20 mouse cellular contexts compared by ENCODE assay signal in genomic region chr14:121958041-121958750, GRCm38 (mm10). TPM values are rescaled to one million over a fixed set of nuclear protein-coding genes. Genes with fewer than 3 reads are reported as not detected.
DNase-seq lines count a peak whose midpoint lies in the region; ATAC-seq and TF ChIP-seq lines count a peak whose summit lies in the region.
"Had no signal": no experiment of that assay in that cellular context is flagged by ENCODE, and none has a peak within 500 bp of the region (broad histone marks: within the 10 kb centered on the region; RNA-seq: fewer than 3 reads in every experiment).

No protein-coding gene starts in this region.

- no peak overlapping the region for H3K4me3 ChIP-seq in heart, embryonic 10.5 days
- H3K4me3 ChIP-seq in bone marrow macrophage, adult 2 months (ENCODE audit: insufficient read depth, low read length): no peak overlapping the region
- H3K4me3 ChIP-seq in forebrain, embryonic 16.5 days (replicated peaks; ENCODE audit: low read length): no peak overlapping the region
- H3K4me3 ChIP-seq: embryonic facial prominence, embryonic 15.5 days; erythroblast, embryonic 14.5 days; forebrain, embryonic 10.5 days; hindbrain, embryonic 13.5 days had no signal

- peak; percentile 24 for DNase-seq in heart, embryonic 10.5 days (ENCODE audit: low spot score)
- no peak for DNase-seq in heart, adult 9 months (ENCODE audit: low spot score in 2 of 2)
- peak; percentile 58 for DNase-seq in CD4-positive helper T cell, adult 2 months (ENCODE audit: low read depth, low spot score)
- peak; percentile 40 for DNase-seq in splenic B cell, adult 2 months (ENCODE audit: low read depth, low spot score)
- DNase-seq: adrenal gland, adult 2 months; adrenal gland, postnatal 25 days; embryo, embryonic 11 days; gastrocnemius, postnatal 14 days had no signal

- no peaks in the 10 kb centered on the region for H3K9me3 ChIP-seq in heart, embryonic 10.5 days
- H3K9me3 ChIP-seq in forebrain, embryonic 16.5 days (ENCODE audit: control insufficient read depth, low read length): no peaks in the 10 kb centered on the region
- H3K9me3 ChIP-seq: embryonic facial prominence, embryonic 15.5 days; forebrain, embryonic 10.5 days; hindbrain, embryonic 13.5 days had no signal

- no peak for TF ChIP-seq POLR2A in bone marrow macrophage, adult 2 months (IDR thresholded peaks at IDR 0.05; ENCODE audit: borderline replicate concordance, low read depth, low read length)

- no peaks in the 10 kb centered on the region for H3K36me3 ChIP-seq in heart, embryonic 10.5 days
- peaks cover 16% of the 10 kb centered on the region for H3K36me3 ChIP-seq in splenic B cell, adult 2 months (ENCODE audit: control insufficient read depth, insufficient read depth, low read length, poor library complexity, severe bottlenecking)
- no peaks in the 10 kb centered on the region for H3K36me3 ChIP-seq in forebrain, embryonic 16.5 days (ENCODE audit: control insufficient read depth, insufficient read depth)

- ATAC-seq in forebrain, embryonic 16.5 days: no peak
- ATAC-seq: forebrain, embryonic 14.5 days; hindbrain, postnatal 0 days; Patski had no signal

- no peak overlapping the region for H3K4me2 ChIP-seq in forebrain, embryonic 16.5 days (ENCODE audit: low read length)
- H3K4me2 ChIP-seq: embryonic facial prominence, embryonic 15.5 days; hindbrain, embryonic 13.5 days had no signal

- no peaks in the 10 kb centered on the region for H3K27me3 ChIP-seq in heart, embryonic 10.5 days (ENCODE audit: insufficient read depth, poor library complexity, severe bottlenecking)
- H3K27me3 ChIP-seq in splenic B cell, adult 2 months (ENCODE audit: control insufficient read depth, insufficient read depth, low read length, poor library complexity, severe bottlenecking): no peaks in the 10 kb centered on the region
- no peaks in the 10 kb centered on the region for H3K27me3 ChIP-seq in forebrain, embryonic 16.5 days (replicated peaks; ENCODE audit: control insufficient read depth, insufficient read depth, low read length)
- H3K27me3 ChIP-seq: CH12.LX; embryonic facial prominence, embryonic 15.5 days; hindbrain, embryonic 13.5 days; Patski had no signal

- 77% methylated on average over 3 of the region's 3 CpGs for WGBS in heart, embryonic 10.5 days
- WGBS in forebrain, embryonic 16.5 days: 81% methylated on average over 3 of the region's 3 CpGs

- H3K4me1 ChIP-seq in heart, embryonic 10.5 days: peaks cover 27% of the 10 kb centered on the region
- H3K4me1 ChIP-seq in bone marrow macrophage, adult 2 months (ENCODE audit: control insufficient read depth, insufficient read depth, low read length): peaks cover 58% of the 10 kb centered on the region
- H3K4me1 ChIP-seq in forebrain, embryonic 16.5 days (replicated peaks; ENCODE audit: control insufficient read depth, insufficient read depth, low read length): no peaks in the 10 kb centered on the region
- H3K4me1 ChIP-seq: embryonic facial prominence, embryonic 15.5 days; forebrain, embryonic 10.5 days had no signal

- H3K27ac ChIP-seq in heart, embryonic 10.5 days: no peak overlapping the region
- peak overlapping the region; percentile 65 for H3K27ac ChIP-seq in bone marrow macrophage, adult 2 months (ENCODE audit: insufficient read depth, low read depth, low read length)
- no peak overlapping the region for H3K27ac ChIP-seq in forebrain, embryonic 16.5 days (ENCODE audit: low read length)
- H3K27ac ChIP-seq: embryonic facial prominence, embryonic 15.5 days; forebrain, embryonic 10.5 days; hindbrain, embryonic 13.5 days; hindbrain, postnatal 0 days had no signal

- no peak for TF ChIP-seq CTCF in bone marrow macrophage, adult 2 months (IDR thresholded peaks at IDR 0.05; ENCODE audit: low read depth, low read length)

- H3K9ac ChIP-seq in forebrain, embryonic 16.5 days (replicated peaks; ENCODE audit: low read depth, low read length): no peak overlapping the region
- H3K9ac ChIP-seq: embryonic facial prominence, embryonic 15.5 days; hindbrain, embryonic 13.5 days had no signal

RNA-seq across cellular contexts. Expression of gene Gpr183, which starts 6.8 kb away (rescaled TPM):
- 1.6 and 2.3 TPM in 2 replicates for polyA plus RNA-seq in heart, embryonic 10.5 days (2016; fragmentation: Nextera tagmentation; extraction: Ambion mirVana)
- 33.0 and 34.1 TPM in 2 replicates for polyA plus RNA-seq in bone marrow macrophage, adult 2 months (2012; ENCODE audit: insufficient read depth, insufficient read length, missing spikeins)
- polyA plus RNA-seq in forebrain, embryonic 16.5 days (2015; fragmentation: Nextera tagmentation; extraction: Ambion mirVana): 1.1 and 1.3 TPM in 2 replicates
- polyA plus RNA-seq: Patski had no signal

RNA-seq across cellular contexts. Expression of gene Gpr18, which starts 42.6 kb away (rescaled TPM):
- 0.34 TPM in 1 of 2 replicates, not detected in the other for polyA plus RNA-seq in heart, embryonic 10.5 days (2016; fragmentation: Nextera tagmentation; extraction: Ambion mirVana)
- 6.5 and 6.8 TPM in 2 replicates for polyA plus RNA-seq in bone marrow macrophage, adult 2 months (2012; ENCODE audit: insufficient read depth, insufficient read length, missing spikeins)
- polyA plus RNA-seq in forebrain, embryonic 16.5 days (2015; fragmentation: Nextera tagmentation; extraction: Ambion mirVana): 0.28 TPM in 1 of 2 replicates, not detected in the other
- polyA plus RNA-seq: cerebellum, adult 2 months; erythroblast, embryonic 14.5 days; forebrain, embryonic 14.5 days; heart, embryonic 14.5 days; hindbrain, postnatal 0 days had no signal

Comparison
In these comparisons a context has a peak if more than half of its experiments do, and no peak if none do; other contexts are left out.
1. DNase-seq: peak in heart, embryonic 10.5 days (single experiment), CD4-positive helper T cell, adult 2 months (single experiment) and splenic B cell, adult 2 months (single experiment); none in heart, adult 9 months (0 of 2).
2. RNA of gene Gpr183, which starts 6.8 kb away (polyA plus RNA-seq): 33.0 to 34.1 TPM in bone marrow macrophage, adult 2 months; 1.6 to 2.3 TPM in heart, embryonic 10.5 days and 1.1 to 1.3 TPM in forebrain, embryonic 16.5 days; every median in the first group is over 10 times any median in the second.